Mouse (Mus musculus) olfactory bulb, adult 2 months (tissue): ENCODE results near the gene Rasd2.

Source experiments
- CTCF ChIP-seq: fragments of 200-500 bp; IDR thresholded peaks from 2 replicates; pipeline ENCODE4 v1.5.1; 2012; ENCODE audit warnings: low read depth, mild to moderate bottlenecking, low read length, moderate library complexity; ENCODE audit not compliant: insufficient read depth
- POLR2A ChIP-seq: fragments of 200-500 bp; IDR thresholded peaks from 2 replicates; pipeline ENCODE4 v1.6.1; 2012; ENCODE audit warnings: mild to moderate bottlenecking, low read depth, low read length, moderate library complexity; ENCODE audit not compliant: insufficient read depth

GRCm38 (mm10) chr8:75222665-75223064 is 8.9 kb downstream of the Rasd2 start:
- TF ChIP-seq CTCF (no peak), POLR2A (no peak)
